Mouse (Mus musculus): ENCODE measurements around the gene Muc13. TPM values are rescaled to one million over a fixed set of nuclear protein-coding genes. Genes with fewer than 3 reads are reported as not detected.

Gene Muc13
- polyA plus RNA-seq, 1 experiment, result 0.06 TPM

GRCm38 (mm10) chr16:33858766-33859165 lies 64.9 kb downstream of the Muc13 start:
- no peak for DNase-seq (ENCODE audit: extremely low spot score in 1 of 2, low spot score in 1 of 2)

GRCm38 (mm10) chr16:33859380-33859779 lies 65.5 kb downstream of the Muc13 start:
- DNase-seq (ENCODE audit: extremely low spot score in 1 of 2, low spot score in 1 of 2), result no peak

- DNase-seq (ENCODE audit: extremely low spot score in 1 of 2, low spot score in 1 of 2), result peak; percentile 84 to 87
Measured at GRCm38 (mm10) chr16:33859988-33860700, 66.3 kb downstream of the Muc13 start.

GRCm38 (mm10) chr16:33862406-33862805 lies 68.6 kb downstream of the Muc13 start:
- no peak for DNase-seq (ENCODE audit: extremely low spot score in 1 of 2, low spot score in 1 of 2)

GRCm38 (mm10) chr16:33863208-33863751 lies 69.4 kb downstream of the Muc13 start:
- no peak for DNase-seq (ENCODE audit: extremely low spot score in 1 of 2, low spot score in 1 of 2)

Other genes starting within 250 kb of the Muc13 start
- gene Heg1, start 109.7 kb upstream of the Muc13 start, polyA plus RNA-seq (2012; rRNA removed), result 16.0 and 16.1 TPM in 2 replicates
- 36.6 and 42.4 TPM in 2 replicates for gene Itgb5, start 35.6 kb downstream of the Muc13 start, polyA plus RNA-seq (2012; rRNA removed)
- 11.3 and 12.6 TPM in 2 replicates for gene Umps, start 173.0 kb downstream of the Muc13 start, polyA plus RNA-seq (2012; rRNA removed)